Mouse (Mus musculus): ENCODE results near the gene Tmem88. TPM values are rescaled to one million over a fixed set of nuclear protein-coding genes. Genes with fewer than 3 reads are reported as not detected.
A peak's percentile ranks its signal among the peaks of the same experiment; 100 is the strongest.

The Tmem88 gene
- total and polyA plus RNA-seq, 3 experiments: 20.4 to 61.4 (median 21.4) TPM

GRCm38 (mm10) chr11:69366855-69367615 lies 31.0 kb downstream of the Tmem88 start:
- WGBS: under 1% methylated on average over 22 of the region's 22 CpGs
- Histone ChIP-seq H3K4me3 (peak overlapping the region; percentile 84), H3K27ac (peak overlapping the region; percentile 91), H3K4me1 (ENCODE audit: control insufficient read depth, insufficient read depth, low read length) (peaks cover 21% of the 10 kb centered on the region), H3K79me2 (replicated peaks; ENCODE audit: control insufficient read depth, insufficient read depth, low read length) (no peaks in the 10 kb centered on the region), H3K36me3 (ENCODE audit: control insufficient read depth, insufficient read depth, low read length) (no peaks in the 10 kb centered on the region), H3K9ac (ENCODE audit: low read depth, low read length) (peak overlapping the region; percentile 46), H3K27me3 (ENCODE audit: control insufficient read depth, insufficient read depth, low read length) (no peaks in the 10 kb centered on the region)
- TF ChIP-seq CTCF (IDR thresholded peaks at IDR 0.05): no peak
- no peak for TF ChIP-seq POLR2A (IDR thresholded peaks at IDR 0.05; ENCODE audit: insufficient read depth, low read depth, low read length)
- no peak for TF ChIP-seq EP300 (IDR thresholded peaks at IDR 0.05; ENCODE audit: insufficient read depth, low read depth, low read length)
- peak; percentile 27 to 44 for DNase-seq
- intact Hi-C loops (cut with DNase I): loop anchor here (2.0 kb wide), 1 partner anchor 26 kb away; the partner anchor contains the start of gene Rnf227

- peak overlapping the region; percentile 68 for H3K9ac ChIP-seq (ENCODE audit: low read depth, low read length)
- peaks cover 21% of the 10 kb centered on the region for H3K4me1 ChIP-seq (ENCODE audit: control insufficient read depth, insufficient read depth, low read length)
- no peaks in the 10 kb centered on the region for H3K27me3 ChIP-seq (ENCODE audit: control insufficient read depth, insufficient read depth, low read length)
- TF ChIP-seq CTCF (IDR thresholded peaks at IDR 0.05) (peak; percentile 39), EP300 (IDR thresholded peaks at IDR 0.05; ENCODE audit: insufficient read depth, low read depth, low read length) (peak; percentile 26; the same call in 1 of the 2 replicates), POLR2A (IDR thresholded peaks at IDR 0.05; ENCODE audit: insufficient read depth, low read depth, low read length) (peak; percentile 75)
- peak; percentile 95 for DNase-seq
- H3K27ac ChIP-seq: peak overlapping the region; percentile 91
- intact Hi-C loops (cut with DNase I): loop anchor here (2.0 kb wide), 1 partner anchor 26 kb away; the partner anchor contains the start of gene Rnf227
- no peaks in the 10 kb centered on the region for H3K79me2 ChIP-seq (replicated peaks; ENCODE audit: control insufficient read depth, insufficient read depth, low read length)
- H3K4me3 ChIP-seq: peak overlapping the region; percentile 84
- no peaks in the 10 kb centered on the region for H3K36me3 ChIP-seq (ENCODE audit: control insufficient read depth, insufficient read depth, low read length)
- WGBS: under 1% methylated on average over 26 of the region's 26 CpGs
These were observed 31.7 kb downstream of the Tmem88 start for GRCm38 (mm10) chr11:69366157-69366854.

GRCm38 (mm10) chr11:69365722-69366121 lies 32.3 kb downstream of the Tmem88 start:
- H3K79me2 ChIP-seq (replicated peaks; ENCODE audit: control insufficient read depth, insufficient read depth, low read length): no peaks in the 10 kb centered on the region
- no peak for DNase-seq
- 31% methylated on average over 6 of the region's 6 CpGs for WGBS
- intact Hi-C loops (cut with DNase I): loop anchor here (2.0 kb wide), 3 partner anchors 25 to 55 kb away; partner anchors contain the start of genes Kcnab3 and Rnf227
- peaks cover 21% of the 10 kb centered on the region for H3K4me1 ChIP-seq (ENCODE audit: control insufficient read depth, insufficient read depth, low read length)
- peak overlapping the region; percentile 84 for H3K4me3 ChIP-seq
- H3K27ac ChIP-seq: peak overlapping the region; percentile 91
- peak overlapping the region; percentile 68 for H3K9ac ChIP-seq (ENCODE audit: low read depth, low read length)
- H3K36me3 ChIP-seq (ENCODE audit: control insufficient read depth, insufficient read depth, low read length): no peaks in the 10 kb centered on the region
- no peaks in the 10 kb centered on the region for H3K27me3 ChIP-seq (ENCODE audit: control insufficient read depth, insufficient read depth, low read length)
- TF ChIP-seq EP300 (IDR thresholded peaks at IDR 0.05; ENCODE audit: insufficient read depth, low read depth, low read length): no peak
- no peak for TF ChIP-seq POLR2A (IDR thresholded peaks at IDR 0.05; ENCODE audit: insufficient read depth, low read depth, low read length)
- TF ChIP-seq CTCF (IDR thresholded peaks at IDR 0.05): no peak

- H3K4me3 ChIP-seq: no peak overlapping the region
- intact Hi-C loops (cut with DNase I): loop anchor here (2.0 kb wide), 2 partner anchors 38 to 56 kb away; partner anchors contain the start of gene Kcnab3
- H3K36me3 ChIP-seq (ENCODE audit: control insufficient read depth, insufficient read depth, low read length): no peaks in the 10 kb centered on the region
- under 1% methylated on average over 6 of the region's 6 CpGs for WGBS
- H3K4me1 ChIP-seq (ENCODE audit: control insufficient read depth, insufficient read depth, low read length): peaks cover 21% of the 10 kb centered on the region
- no peaks in the 10 kb centered on the region for H3K79me2 ChIP-seq (replicated peaks; ENCODE audit: control insufficient read depth, insufficient read depth, low read length)
- DNase-seq: peak; percentile 94
- no peak for TF ChIP-seq CTCF (IDR thresholded peaks at IDR 0.05)
- TF ChIP-seq EP300 (IDR thresholded peaks at IDR 0.05; ENCODE audit: insufficient read depth, low read depth, low read length): peak; percentile 65; the same call in 1 of the 2 replicates
- no peak; the same call in none of the 2 replicates for TF ChIP-seq POLR2A (IDR thresholded peaks at IDR 0.05; ENCODE audit: insufficient read depth, low read depth, low read length)
- no peaks in the 10 kb centered on the region for H3K27me3 ChIP-seq (ENCODE audit: control insufficient read depth, insufficient read depth, low read length)
- H3K9ac ChIP-seq (ENCODE audit: low read depth, low read length): no peak overlapping the region
- H3K27ac ChIP-seq: peak overlapping the region; percentile 91
These were observed 33.1 kb downstream of the Tmem88 start for GRCm38 (mm10) chr11:69364910-69365309.

- H3K4me3 ChIP-seq: no peak overlapping the region
- H3K36me3 ChIP-seq (ENCODE audit: control insufficient read depth, insufficient read depth, low read length): no peaks in the 10 kb centered on the region
- H3K9ac ChIP-seq (ENCODE audit: low read depth, low read length): no peak overlapping the region; the same call in 1 of the 2 replicates
- H3K79me2 ChIP-seq (replicated peaks; ENCODE audit: control insufficient read depth, insufficient read depth, low read length): no peaks in the 10 kb centered on the region
- peaks cover 21% of the 10 kb centered on the region for H3K4me1 ChIP-seq (ENCODE audit: control insufficient read depth, insufficient read depth, low read length)
- intact Hi-C loops (cut with DNase I): loop anchor here (2.0 kb wide), 2 partner anchors 38 to 56 kb away; partner anchors contain the start of gene Kcnab3
- 39% methylated on average over 8 of the region's 8 CpGs for WGBS
- DNase-seq: no peak
- TF ChIP-seq EP300 (IDR thresholded peaks at IDR 0.05; ENCODE audit: insufficient read depth, low read depth, low read length) (no peak), POLR2A (IDR thresholded peaks at IDR 0.05; ENCODE audit: insufficient read depth, low read depth, low read length) (no peak), CTCF (IDR thresholded peaks at IDR 0.05) (no peak)
- peak overlapping the region; percentile 91 for H3K27ac ChIP-seq
- no peaks in the 10 kb centered on the region for H3K27me3 ChIP-seq (ENCODE audit: control insufficient read depth, insufficient read depth, low read length)
These were observed 33.7 kb downstream of the Tmem88 start for GRCm38 (mm10) chr11:69364376-69364775.
